Mouse (Mus musculus): Measurements from ENCODE around the gene Atxn1l. TPM values are rescaled to one million over a fixed set of nuclear protein-coding genes. Genes with fewer than 3 reads are reported as not detected.
A peak's percentile ranks its signal among the peaks of the same experiment; 100 is the strongest.
"Not testable (repeated sequence)": the region's sequence is repeated elsewhere in the genome, so short reads cannot be mapped to it uniquely, and the experiment has no call there.

The Atxn1l gene
- total RNA-seq (2021): 10 to 100 TPM; 34.7 to 36.7 TPM

GRCm38 (mm10) chr8:109737237-109738048, at the start of gene Atxn1l:
Gene Atxn1l (minus strand): TSS chr8:109737739.
- peak; percentile 84 to 94 for DNase-seq

GRCm38 (mm10) chr8:109780548-109780947, 43.0 kb upstream of the Atxn1l start:
- intact Hi-C loops (cut with DNase I): loop anchor here (5.0 kb wide), 1 partner anchor 37 kb away; no protein-coding TSS in a partner anchor
- no peak for DNase-seq

More at GRCm38 (mm10) chr8:109737237-109738048, at the start of gene Atxn1l:
- intact Hi-C loops (cut with DNase I): no loop called here

GRCm38 (mm10) chr8:109779431-109780228, 42.1 kb upstream of the Atxn1l start:
- intact Hi-C loops (cut with DNase I): loop anchor here (5.0 kb wide), 6 partner anchors 38 to 212 kb away; partner anchors contain the start of genes Dhx38, Ist1, Pkd1l3 and Txnl4b
- DNase-seq: no peak

- intact Hi-C loops (cut with DNase I): loop anchor here (5.0 kb wide), 5 partner anchors 73 to 212 kb away; partner anchors contain the start of genes Dhx38, Ist1, Pkd1l3 and Txnl4b
- no peak for DNase-seq
These were observed 41.5 kb upstream of the Atxn1l start for GRCm38 (mm10) chr8:109778993-109779421.

GRCm38 (mm10) chr8:109778280-109778977, 40.9 kb upstream of the Atxn1l start, which contains the start of gene Ap1g1:
Gene Ap1g1 (plus strand): TSS chr8:109778554.
- DNase-seq: peak; percentile 97 to 98
- intact Hi-C loops (cut with DNase I): loop anchor here (5.0 kb wide), 5 partner anchors 74 to 211 kb away; partner anchors contain the start of genes Dhx38, Ist1, Pkd1l3 and Txnl4b

- no peak for DNase-seq
- intact Hi-C loops (cut with DNase I): loop anchor here (5.0 kb wide), 5 partner anchors 74 to 211 kb away; partner anchors contain the start of genes Dhx38, Ist1, Pkd1l3 and Txnl4b
These were observed 40.3 kb upstream of the Atxn1l start for GRCm38 (mm10) chr8:109777851-109778250.

GRCm38 (mm10) chr8:109773154-109773553, 35.6 kb upstream of the Atxn1l start:
- intact Hi-C loops (cut with DNase I): no loop called here
- no peak for DNase-seq

- DNase-seq: no peak
- intact Hi-C loops (cut with DNase I): no loop called here
These were observed 28.5 kb upstream of the Atxn1l start for GRCm38 (mm10) chr8:109766081-109766480.

- intact Hi-C loops (cut with DNase I): no loop called here
- no peak for DNase-seq
These were observed 26.5 kb upstream of the Atxn1l start for GRCm38 (mm10) chr8:109764031-109764430.

GRCm38 (mm10) chr8:109760221-109760620, 22.7 kb upstream of the Atxn1l start:
- DNase-seq: no peak
- intact Hi-C loops (cut with DNase I): no loop called here

GRCm38 (mm10) chr8:109759426-109759825, 21.9 kb upstream of the Atxn1l start:
- no peak for DNase-seq
- intact Hi-C loops (cut with DNase I): no loop called here

- intact Hi-C loops (cut with DNase I): no loop called here
- no peak for DNase-seq
These were observed 19.3 kb upstream of the Atxn1l start for GRCm38 (mm10) chr8:109756849-109757248.

- DNase-seq; intact Hi-C loops (cut with DNase I): not testable (repeated sequence)
These were observed 18.0 kb upstream of the Atxn1l start for GRCm38 (mm10) chr8:109755554-109755953.

GRCm38 (mm10) chr8:109754696-109755095, 17.2 kb upstream of the Atxn1l start:
- intact Hi-C loops (cut with DNase I): no loop called here

GRCm38 (mm10) chr8:109751731-109752485, 14.4 kb upstream of the Atxn1l start:
- DNase-seq: no peak
- intact Hi-C loops (cut with DNase I): no loop called here

More at GRCm38 (mm10) chr8:109754696-109755095, 17.2 kb upstream of the Atxn1l start:
- no peak for DNase-seq

- DNase-seq: peak; percentile 27 to 29
- intact Hi-C loops (cut with DNase I): no loop called here
These were observed 13.2 kb upstream of the Atxn1l start for GRCm38 (mm10) chr8:109750699-109751098.

GRCm38 (mm10) chr8:109750274-109750673, 12.7 kb upstream of the Atxn1l start:
- intact Hi-C loops (cut with DNase I): no loop called here
- DNase-seq: no peak

GRCm38 (mm10) chr8:109747468-109748199, 10.1 kb upstream of the Atxn1l start:
- intact Hi-C loops (cut with DNase I): no loop called here
- DNase-seq: no peak

- DNase-seq: no peak
- intact Hi-C loops (cut with DNase I): no loop called here
These were observed 476 bp upstream of the Atxn1l start for GRCm38 (mm10) chr8:109738049-109738380.

Data from heart, postnatal 10 days (tissue).